Mouse (Mus musculus) forebrain, embryonic 12.5 days (tissue): Measurements from ENCODE around the gene Stpg4. TPM values are rescaled to one million over a fixed set of nuclear protein-coding genes. Genes with fewer than 3 reads are reported as not detected.

Experiments
- polyA plus RNA-seq: library from polyadenylated mRNA; unstranded; fragments of >200 nt; fragmentation: Nextera tagmentation; extraction: Ambion mirVana; gene quantifications from 2 replicates; pipeline ENCODE4 v1.2.1, GENCODE M21; 2016

Stpg4 gene
- polyA plus RNA-seq, 1 experiment from 2014 or later = not detected

Other genes starting within 250 kb of the Stpg4 start
- 50.9 and 53.3 TPM in 2 replicates for gene Mcfd2, start 161.8 kb downstream of the Stpg4 start, polyA plus RNA-seq
- gene Ttc7, start 144.9 kb downstream of the Stpg4 start, polyA plus RNA-seq = 3.5 and 3.8 TPM in 2 replicates
- 1,267 and 1,277 TPM in 2 replicates for gene Calm2, start 19.2 kb upstream of the Stpg4 start, polyA plus RNA-seq
- 20.5 and 25.8 TPM in 2 replicates for gene Epcam, start 208.2 kb upstream of the Stpg4 start, polyA plus RNA-seq
- 116 and 125 TPM in 2 replicates for gene Msh2, start 244.6 kb upstream of the Stpg4 start, polyA plus RNA-seq